Comparison of ENCODE assay signal across 1 mouse cellular context in genomic region chr17:8508305-8509141, GRCm38 (mm10).
A peak's percentile ranks its signal among the peaks of the same experiment; 100 is the strongest.
TF ChIP-seq lines count a peak whose summit lies in the region.

No protein-coding gene starts in this region.

TF ChIP-seq in MEL, 35 proteins besides CTCF, POLR2A, EP300 and RAD21 (continued from another document):
- TF ChIP-seq SMC3 (IDR thresholded peaks at IDR 0.05; ENCODE audit: low read depth, low read length) (no peak), HCFC1 (IDR thresholded peaks at IDR 0.05; ENCODE audit: low read depth, low read length) (peak; percentile 66), ETS1 (IDR thresholded peaks at IDR 0.05; ENCODE audit: low read depth, low read length) (peak; percentile 95), CHD2 (IDR thresholded peaks at IDR 0.05; ENCODE audit: low read length) (no peak), MEF2A (IDR thresholded peaks at IDR 0.05; ENCODE audit: extremely low read depth, insufficient replicate concordance, low read depth, low read length, poor library complexity, severe bottlenecking) (no peak)
TF ChIP-seq in MEL: peak in this region for 18.
